Mouse (Mus musculus) ES-E14 (cell line): ENCODE measurements at regions not wholly inside any gene's neighbourhood (a gene's known extent, or its start where the extent isn't known, plus 50 kb on each side); places are given as distances from the start of the nearest gene placed in this dataset.

Source experiments
- DNase-seq: peaks from one replicate; pipeline ENCODE4 v3.0.0-alpha.2; 2013; ENCODE audit warnings: low read depth, low spot score
- H3K27ac ChIP-seq: 2 replicates; pipeline ENCODE4 v1.5.1; 2012; ENCODE audit warnings: low read depth, mild to moderate bottlenecking, low read length, moderate library complexity, mixed read lengths; ENCODE audit not compliant: poor library complexity, insufficient read depth, severe bottlenecking
- H3K36me3 ChIP-seq: 2 replicates; pipeline ENCODE4 v1.6.1; 2012; ENCODE audit warnings: mild to moderate bottlenecking, low read length, moderate library complexity, mixed read lengths; ENCODE audit not compliant: control insufficient read depth, poor library complexity, insufficient read depth, severe bottlenecking
- H3K4me1 ChIP-seq, 2 experiments: fragments of 150-350 bp in 1 of 2; sonication (generic) in 1 of 2; 2 replicates each; pipeline ENCODE4 v1.6.1; 2012; ENCODE audit warnings: low read length in 2 of 2, mild to moderate bottlenecking in 1 of 2, mixed read lengths in 1 of 2; ENCODE audit not compliant: control insufficient read depth in 2 of 2, insufficient read depth in 2 of 2, poor library complexity in 1 of 2
- H3K4me3 ChIP-seq, 2 experiments: fragments of 150-350 bp in 1 of 2; sonication (generic) in 1 of 2; 2 replicates each; pipeline ENCODE4 v1.5.1; 2012; ENCODE audit warnings: low read length in 2 of 2, low read depth in 1 of 2, mild to moderate bottlenecking in 1 of 2, mixed read lengths in 1 of 2; ENCODE audit not compliant: insufficient read depth in 1 of 2, poor library complexity in 1 of 2, severe bottlenecking in 1 of 2
- H3K9ac ChIP-seq: 2 replicates; pipeline ENCODE4 v1.6.1; 2012; ENCODE audit warnings: low read depth, mild to moderate bottlenecking, low read length, mixed read lengths; ENCODE audit not compliant: poor library complexity, insufficient read depth, severe bottlenecking
- H3K9me3 ChIP-seq: fragments of 150-350 bp; sonication (generic); 2 replicates; pipeline ENCODE4 v1.6.1; 2012; ENCODE audit warnings: low read depth, mild to moderate bottlenecking, low read length; ENCODE audit not compliant: control insufficient read depth, insufficient read depth
- CHD2 ChIP-seq: IDR thresholded peaks from 2 replicates; pipeline ENCODE4 v1.6.1; 2014; ENCODE audit warnings: mild to moderate bottlenecking, low read depth, low read length, inconsistent platforms
- HCFC1 ChIP-seq: IDR thresholded peaks from 2 replicates; pipeline ENCODE4 v1.6.1; 2012; ENCODE audit warnings: low read length, inconsistent platforms, borderline replicate concordance; ENCODE audit not compliant: insufficient read depth
- MAFK ChIP-seq: IDR thresholded peaks from 2 replicates; pipeline ENCODE4 v1.6.1; 2014; ENCODE audit warnings: mild to moderate bottlenecking, low read depth, low read length, inconsistent platforms; ENCODE audit not compliant: insufficient read depth
- ZC3H11A ChIP-seq: IDR thresholded peaks from 2 replicates; pipeline ENCODE4 v1.6.1; 2012; ENCODE audit warnings: low read depth, mild to moderate bottlenecking, inconsistent platforms, low read length, borderline replicate concordance
- ZNF384 ChIP-seq: IDR thresholded peaks from 2 replicates; pipeline ENCODE4 v1.6.1; 2012; ENCODE audit warnings: low read depth, low read length, inconsistent platforms
- in situ Hi-C, 2 experiments: fragments of 600-800 bp; cut with MboI; formaldehyde crosslinking; loops; one replicate each; pipeline ENCODE4 v1.15.1; 2025; ENCODE audit warnings: low sequenced_read_pairs in 2 of 2, inconsistent platforms in 1 of 2; ENCODE audit not compliant: unreplicated experiment in 2 of 2

DNA sequence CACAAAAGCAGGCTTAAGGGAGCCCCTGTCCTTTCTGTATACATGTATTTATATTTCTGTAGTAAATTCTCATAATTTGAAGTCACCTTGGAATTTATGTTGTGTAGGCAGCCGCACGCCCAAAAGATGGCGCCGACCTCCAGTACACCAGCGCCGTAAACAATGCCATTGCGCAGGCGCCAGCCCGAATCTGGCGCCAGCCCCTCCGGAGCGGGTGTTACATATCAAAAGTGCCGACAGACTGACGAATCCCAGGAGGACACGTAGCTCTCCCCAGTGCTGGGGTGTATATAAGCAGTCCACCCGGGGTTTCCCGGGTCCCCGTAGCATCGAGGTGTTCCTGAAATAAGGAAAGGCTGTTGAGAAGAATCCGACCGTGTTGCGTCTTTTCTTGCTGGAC is 108.1 kb upstream of the Pde3a start:
- no peak overlapping the region for H3K4me3 ChIP-seq
- TF ChIP-seq HCFC1 (no peak), ZC3H11A (no peak), ZNF384 (no peak), MAFK (no peak), CHD2 (no peak)
- no peaks in the 10 kb centered on the region for H3K9me3 ChIP-seq
- no peaks in the 10 kb centered on the region for H3K36me3 ChIP-seq
- no peaks in the 10 kb centered on the region for H3K4me1 ChIP-seq
- in situ Hi-C loops: no loop called here
- no peak overlapping the region for H3K9ac ChIP-seq
- no peak for DNase-seq
- no peak overlapping the region for H3K27ac ChIP-seq

DNA sequence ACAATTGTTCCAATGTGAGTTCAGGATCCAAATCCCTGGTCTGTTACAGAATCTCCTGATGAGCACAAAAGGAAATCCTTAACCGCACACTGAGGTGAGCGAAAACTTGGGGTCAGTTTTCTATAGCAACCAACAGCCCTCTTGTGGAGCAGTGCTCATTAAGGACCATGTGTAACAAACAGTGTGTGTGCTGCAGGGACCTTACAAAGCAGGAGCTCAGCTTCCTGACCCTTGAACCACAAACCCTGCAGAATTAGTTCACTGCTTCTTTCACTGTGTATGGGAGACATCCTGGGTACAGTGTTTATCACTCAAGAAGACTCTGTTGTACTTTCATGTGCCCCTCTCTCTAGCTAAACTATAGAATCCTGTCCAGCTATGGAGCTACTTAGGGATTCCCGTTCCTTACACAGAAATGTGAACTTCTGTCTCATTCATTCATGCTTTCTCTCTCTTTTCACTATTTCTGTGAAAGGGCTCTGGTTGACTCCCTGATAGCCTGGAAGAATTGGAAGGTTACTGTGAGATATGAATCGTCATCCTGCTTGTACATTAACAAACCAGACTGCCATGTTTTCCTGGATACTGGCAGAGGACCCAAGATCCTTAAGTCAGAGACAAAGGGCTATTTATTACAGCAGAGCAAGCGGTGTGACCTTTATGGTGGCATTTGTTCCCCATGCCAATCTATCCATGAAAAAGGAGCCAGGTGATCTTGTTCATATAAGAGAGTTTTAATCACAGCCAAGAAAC is 100.5 kb upstream of the Pde3a start:
- in situ Hi-C loops: no loop called here
- TF ChIP-seq ZNF384: no peak
- no peak for TF ChIP-seq ZC3H11A
- TF ChIP-seq CHD2: no peak
- H3K9ac ChIP-seq: no peak overlapping the region
- H3K27ac ChIP-seq: no peak overlapping the region
- DNase-seq: no peak
- H3K4me1 ChIP-seq: no peaks in the 10 kb centered on the region
- no peaks in the 10 kb centered on the region for H3K9me3 ChIP-seq
- no peak overlapping the region for H3K4me3 ChIP-seq
- H3K36me3 ChIP-seq: no peaks in the 10 kb centered on the region

DNA sequence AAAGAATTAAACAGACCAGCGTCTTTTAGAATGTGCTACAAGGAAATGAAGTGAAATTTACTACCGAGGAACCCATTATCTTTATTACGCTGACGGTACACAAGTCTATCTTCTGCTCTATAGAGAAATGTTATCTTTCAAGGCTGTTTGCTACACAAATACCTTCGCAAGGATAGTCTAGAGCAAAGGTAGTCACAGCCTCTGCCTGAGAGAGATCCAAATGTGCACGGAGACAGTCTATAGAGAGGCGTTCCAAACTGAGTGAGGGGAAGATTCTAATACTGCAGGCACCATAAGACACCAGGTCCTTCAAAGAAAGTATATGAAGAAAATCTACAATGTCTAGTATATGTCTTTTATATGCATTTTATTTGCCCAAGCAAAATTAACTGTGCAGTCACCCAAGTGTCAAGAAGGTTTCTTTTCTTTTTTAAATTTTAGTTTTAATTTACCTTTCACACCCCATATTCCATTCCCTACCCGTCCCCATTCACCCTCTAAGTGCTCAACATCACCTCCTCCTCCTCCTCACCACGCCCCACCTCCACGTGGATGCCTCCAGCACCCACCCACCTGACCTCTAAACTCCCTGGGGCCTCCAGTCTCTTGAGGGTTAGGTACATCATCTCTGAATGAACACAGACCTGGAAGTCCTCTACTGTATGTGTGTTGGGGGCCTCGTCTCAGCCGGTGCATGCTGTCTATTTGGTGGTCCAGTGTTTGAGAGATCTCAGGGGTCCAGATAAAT is 99.7 kb upstream of the Pde3a start:
- no peaks in the 10 kb centered on the region for H3K9me3 ChIP-seq
- no peaks in the 10 kb centered on the region for H3K36me3 ChIP-seq
- no peak for DNase-seq
- no peak overlapping the region for H3K4me3 ChIP-seq
- no peak for TF ChIP-seq CHD2
- no peak for TF ChIP-seq MAFK
- TF ChIP-seq ZC3H11A: no peak
- TF ChIP-seq ZNF384: no peak
- H3K9ac ChIP-seq: no peak overlapping the region
- in situ Hi-C loops: no loop called here
- H3K4me1 ChIP-seq: no peaks in the 10 kb centered on the region
- H3K27ac ChIP-seq: no peak overlapping the region

DNA sequence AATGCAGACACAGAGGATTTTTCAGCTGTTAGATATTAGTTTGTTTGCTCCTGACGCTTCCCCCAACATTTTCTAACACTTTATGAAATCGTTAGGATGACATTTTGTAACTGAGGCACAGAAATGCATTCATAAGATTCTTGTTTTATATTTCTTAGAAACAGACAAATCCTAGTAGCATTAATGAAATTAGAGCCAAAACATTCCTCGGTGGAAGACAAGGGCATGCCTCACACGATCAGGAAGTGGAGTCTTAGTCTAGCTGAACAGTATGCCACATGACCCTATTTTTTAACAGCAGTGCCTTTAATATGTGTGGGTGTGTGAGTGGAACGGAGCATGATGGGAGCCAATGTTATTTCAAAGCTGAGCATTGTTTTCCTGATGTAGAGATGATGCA is 89.7 kb upstream of the Pde3a start:
- no peaks in the 10 kb centered on the region for H3K9me3 ChIP-seq
- TF ChIP-seq ZC3H11A (no peak), ZNF384 (no peak), HCFC1 (no peak), MAFK (no peak), CHD2 (no peak)
- H3K4me1 ChIP-seq: no peaks in the 10 kb centered on the region
- DNase-seq: no peak
- no peak overlapping the region for H3K4me3 ChIP-seq
- H3K9ac ChIP-seq: no peak overlapping the region
- no peaks in the 10 kb centered on the region for H3K36me3 ChIP-seq
- no peak overlapping the region for H3K27ac ChIP-seq
- in situ Hi-C loops: no loop called here
